Mouse (Mus musculus) olfactory bulb, adult 2 months (tissue): Measurements from ENCODE around the gene Chic2.

Experiments
- CTCF ChIP-seq: fragments of 200-500 bp; IDR thresholded peaks from 2 replicates; pipeline ENCODE4 v1.5.1; 2012; ENCODE audit warnings: low read depth, mild to moderate bottlenecking, low read length, moderate library complexity; ENCODE audit not compliant: insufficient read depth
- POLR2A ChIP-seq: fragments of 200-500 bp; IDR thresholded peaks from 2 replicates; pipeline ENCODE4 v1.6.1; 2012; ENCODE audit warnings: mild to moderate bottlenecking, low read depth, low read length, moderate library complexity; ENCODE audit not compliant: insufficient read depth

GRCm38 (mm10) chr5:74952938-74953337, 91.6 kb downstream of the Chic2 start:
- no peak for TF ChIP-seq POLR2A
- TF ChIP-seq CTCF: no peak
